Mouse (Mus musculus) thymus, postnatal 0 days (tissue): ENCODE measurements around the gene Ckb. TPM values are rescaled to one million over a fixed set of nuclear protein-coding genes. Genes with fewer than 3 reads are reported as not detected.
"Not testable (repeated sequence)": the region's sequence is repeated elsewhere in the genome, so short reads cannot be mapped to it uniquely, and the experiment has no call there.

Source experiments
- DNase-seq: peaks from one replicate; pipeline ENCODE4 v3.0.0-alpha.2; 2015; ENCODE audit warnings: low spot score
- polyA plus RNA-seq: library from polyadenylated mRNA; unstranded; fragments of >200 nt; fragmentation: Nextera tagmentation; extraction: Ambion mirVana; gene quantifications from 2 replicates; pipeline ENCODE4 v1.2.1, GENCODE M21; 2015

Ckb gene
- polyA plus RNA-seq = 137 and 143 TPM in 2 replicates

GRCm38 (mm10) chr12:111672176-111672575, at the start of gene Ckb:
Gene Ckb, minus strand, starts transcription at chr12:111672338.
- peak; percentile 70 for DNase-seq

GRCm38 (mm10) chr12:111720222-111720621, 48.1 kb upstream of the Ckb start:
- DNase-seq = no peak

GRCm38 (mm10) chr12:111718656-111719055, 46.5 kb upstream of the Ckb start:
- no peak for DNase-seq

- no peak for DNase-seq
Measured at GRCm38 (mm10) chr12:111716505-111716904, 44.4 kb upstream of the Ckb start.

- not testable (repeated sequence) for DNase-seq
Measured at GRCm38 (mm10) chr12:111713880-111714279, 41.7 kb upstream of the Ckb start.

GRCm38 (mm10) chr12:111713004-111713651, 41.0 kb upstream of the Ckb start, which contains the start of the genes Bag5 and Apopt1:
Gene Bag5, minus strand, starts transcription at chr12:111713257.
Gene Apopt1, plus strand, starts transcription at chr12:111713261.
- DNase-seq = peak; percentile 98

- DNase-seq = no peak
Measured at GRCm38 (mm10) chr12:111712476-111712875, 40.3 kb upstream of the Ckb start.

- DNase-seq = no peak
Measured at GRCm38 (mm10) chr12:111710091-111710490, 38.0 kb upstream of the Ckb start.

GRCm38 (mm10) chr12:111708181-111708580, 36.0 kb upstream of the Ckb start:
- no peak for DNase-seq

GRCm38 (mm10) chr12:111705186-111705973, 33.2 kb upstream of the Ckb start:
- DNase-seq = no peak

- no peak for DNase-seq
Measured at GRCm38 (mm10) chr12:111704609-111705008, 32.5 kb upstream of the Ckb start.

GRCm38 (mm10) chr12:111703301-111703700, 31.2 kb upstream of the Ckb start:
- DNase-seq = no peak

GRCm38 (mm10) chr12:111700920-111701458, 28.9 kb upstream of the Ckb start:
- DNase-seq = no peak

- no peak for DNase-seq
Measured at GRCm38 (mm10) chr12:111699542-111699941, 27.4 kb upstream of the Ckb start.

- DNase-seq = no peak
Measured at GRCm38 (mm10) chr12:111698346-111698913, 26.3 kb upstream of the Ckb start.

GRCm38 (mm10) chr12:111697708-111698107, 25.6 kb upstream of the Ckb start:
- DNase-seq = no peak

- DNase-seq = peak; percentile 90
Measured at GRCm38 (mm10) chr12:111696239-111696638, 24.1 kb upstream of the Ckb start.

- peak; percentile 37 for DNase-seq
Measured at GRCm38 (mm10) chr12:111694880-111695804, 23.0 kb upstream of the Ckb start.

- DNase-seq = peak; percentile 72
Measured at GRCm38 (mm10) chr12:111694271-111694781, 22.2 kb upstream of the Ckb start.
